Mouse (Mus musculus) neutrophil, adult 65 days (primary cell): Measurements from ENCODE around the gene Epb41l4b. TPM values are rescaled to one million over a fixed set of nuclear protein-coding genes. Genes with fewer than 3 reads are reported as not detected.

Experiments
- total RNA-seq: library from RNA; stranded (reverse); gene quantifications from 2 replicates; pipeline ENCODE4 v1.2.4, GENCODE M21; 2023

Gene Epb41l4b
- 0.79 and 2.1 TPM in 2 replicates for total RNA-seq

DNA sequence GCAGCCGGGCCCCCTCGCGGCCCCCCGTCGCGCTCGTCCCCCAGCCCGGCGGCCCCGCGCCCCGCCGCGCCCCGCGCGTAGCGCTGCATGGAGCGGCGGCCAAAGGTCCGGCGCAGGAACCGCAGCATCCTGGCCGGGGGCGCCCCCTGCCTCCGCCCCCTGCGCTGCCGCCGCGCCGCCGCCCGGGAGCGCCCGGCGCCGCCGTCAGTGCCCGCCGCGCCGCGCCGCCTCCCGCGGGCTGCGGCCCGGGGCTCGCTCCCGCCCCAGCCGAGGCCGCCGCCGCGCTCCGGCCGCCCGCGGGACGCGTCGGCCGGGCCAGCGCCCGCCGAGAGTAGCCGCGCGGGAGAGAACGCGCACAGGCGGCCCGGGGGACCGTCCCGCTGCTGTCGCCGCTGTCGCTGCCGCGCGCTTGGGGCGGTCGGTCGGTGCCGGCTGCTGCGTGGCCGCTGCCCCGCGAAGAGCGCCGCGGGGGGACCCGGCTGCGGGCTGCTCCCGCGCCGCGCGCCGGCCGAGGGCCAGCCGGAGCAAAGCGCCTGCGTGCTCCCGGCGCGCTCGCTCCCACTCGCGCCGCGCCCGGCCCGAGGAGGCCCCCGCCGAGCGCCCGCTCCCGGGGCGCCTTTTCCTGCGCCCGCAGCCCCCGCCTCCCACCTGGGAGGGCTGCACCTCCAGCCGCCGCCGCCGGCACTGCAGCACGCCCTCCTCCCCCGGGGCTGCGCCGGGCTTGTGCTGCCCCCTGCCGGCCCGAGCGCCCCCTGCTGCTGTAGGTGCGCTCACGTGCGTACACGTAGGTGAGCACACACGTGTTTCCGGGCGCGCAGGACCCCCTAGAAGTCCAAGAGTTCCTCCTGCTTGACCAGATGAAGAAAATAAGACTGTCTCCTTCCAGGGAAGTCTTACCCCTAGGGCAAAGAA lies at the start of gene Epb41l4b:
TSS of gene Epb41l4b (minus strand) at position 412 of the 912 bp plus-strand sequence.

DNA sequence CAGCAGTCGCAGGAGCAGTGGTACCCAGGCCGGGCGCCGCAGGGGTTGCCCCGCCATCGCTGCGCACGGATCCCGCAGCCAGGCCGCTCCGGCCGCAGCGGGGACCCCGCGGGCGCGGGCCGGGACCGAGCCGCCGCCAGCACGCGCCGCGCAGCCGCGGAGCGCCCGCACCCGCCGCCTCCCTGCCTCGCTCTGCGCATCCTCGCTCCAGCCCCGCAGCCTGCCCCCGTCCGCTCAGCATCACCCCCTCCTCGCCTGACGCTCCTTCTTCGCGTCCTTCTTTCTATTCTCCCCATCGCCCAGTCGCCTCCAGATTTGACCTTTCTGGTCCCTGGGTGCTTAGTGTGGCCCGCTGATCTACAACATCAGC lies 153.0 kb downstream of the Epb41l4b start, which contains the start of gene Frrs1l:
TSS of gene Frrs1l (minus strand) at position 177 of the 370 bp plus-strand sequence.

DNA sequence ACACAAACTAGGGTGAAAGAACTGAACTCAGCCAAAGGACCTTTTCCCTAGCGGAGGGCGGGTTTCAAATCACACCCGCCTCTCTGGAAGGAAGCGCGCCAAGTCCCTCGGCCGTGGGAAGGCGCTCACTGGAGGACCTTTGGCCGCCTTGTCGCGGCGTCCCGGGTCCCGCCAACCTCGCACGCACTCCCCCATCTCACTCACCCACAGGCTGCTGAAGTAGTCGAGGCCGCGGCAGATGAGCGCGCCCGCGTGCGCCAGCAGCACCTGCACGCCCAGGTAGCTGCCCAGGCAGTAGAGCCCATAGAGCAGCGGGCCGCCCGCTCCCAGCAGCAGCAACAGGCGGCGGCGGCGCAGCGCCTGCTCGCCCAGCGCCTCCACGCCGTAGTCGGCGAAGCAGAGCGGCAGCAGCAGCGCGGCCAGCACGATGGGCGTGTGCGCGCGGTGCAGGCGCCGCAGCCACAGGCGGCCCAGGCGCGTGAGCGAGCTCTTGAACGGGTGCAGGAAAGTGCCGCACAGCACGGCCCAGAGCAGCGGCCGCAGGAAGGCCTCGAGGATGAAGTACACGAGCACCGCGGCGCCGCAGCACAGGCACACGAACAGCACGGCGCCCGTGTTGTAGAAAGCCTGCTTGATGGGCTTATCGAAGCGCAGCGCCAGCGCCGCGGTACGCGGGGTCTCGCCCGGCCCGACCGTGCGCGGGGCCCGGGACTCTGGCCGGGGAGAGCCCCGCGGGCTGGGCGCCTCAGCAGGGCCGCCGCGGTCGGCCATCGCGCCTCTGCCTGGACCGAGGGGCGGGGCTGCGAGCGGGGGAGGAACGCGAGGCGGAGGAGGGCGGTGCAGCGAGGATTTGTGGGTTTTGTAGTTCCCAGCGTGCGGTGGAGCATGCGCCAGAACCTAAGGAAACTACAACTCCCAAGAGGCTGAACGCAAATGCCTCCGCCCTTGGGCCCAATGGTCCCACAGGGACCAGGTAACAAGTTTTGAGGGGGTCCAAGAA lies 196.3 kb downstream of the Epb41l4b start, which contains the start of gene Tmem245:
TSS of gene Tmem245 (minus strand) at position 797 of the 1,000 bp plus-strand sequence.

Other genes with a start within 250 kb of the Epb41l4b start
- 17.5 and 22.0 TPM in 2 replicates for gene Tmem245, start 196.0 kb downstream of the Epb41l4b start, total RNA-seq
- gene Frrs1l, start 153.0 kb downstream of the Epb41l4b start, total RNA-seq = not detected in 2 replicates
- gene Ptpn3, start 158.4 kb upstream of the Epb41l4b start, total RNA-seq = 0.54 and 1.0 TPM in 2 replicates